In genomic region chr1:53352327-53353261, GRCm38 (mm10) we compare ENCODE assay signal across 8 mouse cellular contexts. TPM values are rescaled to one million over a fixed set of nuclear protein-coding genes. Genes with fewer than 3 reads are reported as not detected.
DNase-seq lines count a peak whose midpoint lies in the region; ATAC-seq lines count a peak whose summit lies in the region.

Asdurf (minus strand) TSS chr1:53352619.
Gm28551 (minus strand) TSS chr1:53352667.
Asnsd1 (minus strand) TSS chr1:53352752.

- peak; percentile 97 for DNase-seq in R1 (ENCODE audit: low read depth, low spot score)
- peak; percentile 97 for DNase-seq in cerebellum, postnatal 25 days
- DNase-seq in frontal cortex, postnatal 25 days (ENCODE audit: low spot score in 2 of 2), result peak; percentile 93 to 95
- peak; percentile 98 for DNase-seq in hindbrain, embryonic 14.5 days (ENCODE audit: low spot score)
- DNase-seq in layer of hippocampus, postnatal 36 days, result peak; percentile 96 to 97
- DNase-seq in lung, postnatal 36 days, result peak; percentile 98
- DNase-seq in retina, postnatal 1 day, result peak; percentile 98
- DNase-seq in urinary bladder, adult 18-20 months (ENCODE audit: low spot score in 2 of 2), result peak; percentile 97 to 98

- peak within 1 kb of the TSS; percentile 87 for H3K27ac ChIP-seq in hindbrain, embryonic 14.5 days

- H3K4me1 ChIP-seq in hindbrain, embryonic 14.5 days (replicated peaks; ENCODE audit: control insufficient read depth, insufficient read depth, low read length), result peaks cover 9% of the 10 kb centered on the region

- H3K27me3 ChIP-seq in hindbrain, embryonic 14.5 days (ENCODE audit: control insufficient read depth, insufficient read depth, low read length), result no peaks in the 10 kb centered on the region

- peak within 1 kb of the TSS; percentile 56 for H3K4me2 ChIP-seq in hindbrain, embryonic 14.5 days (replicated peaks)

- WGBS in hindbrain, embryonic 14.5 days, result under 1% methylated on average over 44 of the region's 44 CpGs

- peak within 1 kb of the TSS; percentile 95 for H3K9ac ChIP-seq in hindbrain, embryonic 14.5 days

- H3K36me3 ChIP-seq in hindbrain, embryonic 14.5 days (replicated peaks; ENCODE audit: control insufficient read depth, insufficient read depth), result peaks cover 21% of the 10 kb centered on the region

- ATAC-seq in hindbrain, embryonic 14.5 days (ENCODE audit: low FRiP score), result peak; percentile 100

- H3K9me3 ChIP-seq in hindbrain, embryonic 14.5 days (ENCODE audit: control insufficient read depth, low read length), result no peaks in the 10 kb centered on the region

- peak within 1 kb of the TSS; percentile 85 for H3K4me3 ChIP-seq in hindbrain, embryonic 14.5 days (replicated peaks; ENCODE audit: low read length)

RNA-seq across cellular contexts. Expression of gene Asdurf, which starts in this region (rescaled TPM):
- 7.8 and 18.3 TPM in 2 replicates for polyA plus RNA-seq in hindbrain, embryonic 14.5 days (2014; fragmentation: Nextera tagmentation; extraction: Ambion mirVana)
- total RNA-seq in layer of hippocampus, postnatal 36 days (2021), result not detected

RNA-seq across cellular contexts. Expression of gene Gm28551, which starts in this region (rescaled TPM):
- polyA plus RNA-seq in hindbrain, embryonic 14.5 days (2014; fragmentation: Nextera tagmentation; extraction: Ambion mirVana), result 2.7 and 2.9 TPM in 2 replicates
- under 1 TPM; 0.13 to 0.30 TPM for total RNA-seq in layer of hippocampus, postnatal 36 days (2021)

RNA-seq across cellular contexts. Expression of gene Asnsd1, which starts in this region (rescaled TPM):
- polyA plus RNA-seq in hindbrain, embryonic 14.5 days (2014; fragmentation: Nextera tagmentation; extraction: Ambion mirVana), result 61.4 and 67.4 TPM in 2 replicates
- total RNA-seq in layer of hippocampus, postnatal 36 days (2021), result 10 to 100 TPM; 20.2 to 21.2 TPM

Comparison
In these comparisons a context has a peak if more than half of its experiments do, and no peak if none do; other contexts are left out.
1. Peak in every context shown above with its lines: DNase-seq, ATAC-seq, H3K4me3 ChIP-seq and H3K27ac ChIP-seq.